In genomic region chr14:29967611-29968010, GRCm38 (mm10) we compare ENCODE assay signal across 9 mouse cellular contexts. TPM values are rescaled to one million over a fixed set of nuclear protein-coding genes. Genes with fewer than 3 reads are reported as not detected.
A peak's percentile ranks its signal among the peaks of the same experiment; 100 is the strongest.
DNase-seq lines count a peak whose midpoint lies in the region; ATAC-seq and TF ChIP-seq lines count a peak whose summit lies in the region.
"Had no signal": no experiment of that assay in that cellular context is flagged by ENCODE, and none has a peak within 500 bp of the region (broad histone marks: within the 10 kb centered on the region; RNA-seq: fewer than 3 reads in every experiment).

No protein-coding gene starts in this region.

- 55% methylated on average over 7 of the region's 7 CpGs for WGBS in lung, embryonic 15.5 days
- WGBS in embryonic facial prominence, embryonic 13.5 days, result 62% methylated on average over 7 of the region's 7 CpGs
- 64% methylated on average over 7 of the region's 7 CpGs for WGBS in limb, embryonic 11.5 days
- 57% methylated on average over 7 of the region's 7 CpGs for WGBS in small intestine, adult 2 months

- no peak for DNase-seq in lung, postnatal 10 days
- peak; percentile 24 for DNase-seq in limb, embryonic 11.5 days (ENCODE audit: low spot score)
- DNase-seq in urinary bladder, postnatal 14 days (ENCODE audit: low spot score), result no peak
- no peak for DNase-seq in layer of hippocampus, adult 8-10 months (ENCODE audit: low spot score in 2 of 2)
- no peak for DNase-seq in cerebellum, adult 11-12 months

- H3K9me3 ChIP-seq in lung, embryonic 15.5 days, result no peaks in the 10 kb centered on the region
- H3K9me3 ChIP-seq in embryonic facial prominence, embryonic 13.5 days, result 0 out of 2 replicates have a peak, but pooled peaks cover 2% of the 10 kb centered on the region
- H3K9me3 ChIP-seq in limb, embryonic 11.5 days (ENCODE audit: control insufficient read depth, low read length), result no peaks in the 10 kb centered on the region

- H3K4me1 ChIP-seq in lung, embryonic 15.5 days, result peaks cover 10% of the 10 kb centered on the region
- peaks cover 25% of the 10 kb centered on the region for H3K4me1 ChIP-seq in embryonic facial prominence, embryonic 13.5 days
- H3K4me1 ChIP-seq in limb, embryonic 11.5 days (ENCODE audit: control insufficient read depth, insufficient read depth, low read length), result peaks cover 6% of the 10 kb centered on the region
- peaks cover 12% of the 10 kb centered on the region; the same call in 1 of the 2 replicates for H3K4me1 ChIP-seq in small intestine, adult 2 months (ENCODE audit: control insufficient read depth, insufficient read depth, insufficient read length, low read length)

- H3K36me3 ChIP-seq in lung, embryonic 15.5 days, result peaks cover 24% of the 10 kb centered on the region
- H3K36me3 ChIP-seq in embryonic facial prominence, embryonic 13.5 days, result peaks cover 28% of the 10 kb centered on the region
- H3K36me3 ChIP-seq in limb, embryonic 11.5 days (ENCODE audit: control insufficient read depth, insufficient read depth, low read length), result peaks cover 10% of the 10 kb centered on the region; the same call in 1 of the 2 replicates
- H3K36me3 ChIP-seq in small intestine, adult 2 months (ENCODE audit: control insufficient read depth, insufficient read depth, low read length), result peaks cover 13% of the 10 kb centered on the region

- H3K27ac ChIP-seq in lung, embryonic 15.5 days, result peak overlapping the region; percentile 65; the same call in 1 of the 2 replicates
- H3K27ac ChIP-seq in embryonic facial prominence, embryonic 13.5 days, result peak overlapping the region; percentile 75
- no peak overlapping the region for H3K27ac ChIP-seq in limb, embryonic 11.5 days (replicated peaks; ENCODE audit: low read depth, low read length)
- peak overlapping the region; percentile 42 for H3K27ac ChIP-seq in small intestine, adult 2 months (ENCODE audit: insufficient read depth, low read depth, low read length)

- peak overlapping the region; percentile 74 for H3K4me2 ChIP-seq in lung, embryonic 15.5 days
- peak overlapping the region; percentile 76 for H3K4me2 ChIP-seq in embryonic facial prominence, embryonic 13.5 days
- peak overlapping the region; percentile 52 for H3K4me2 ChIP-seq in limb, embryonic 11.5 days (ENCODE audit: low read depth, severe bottlenecking)

- ATAC-seq in lung, embryonic 15.5 days (ENCODE audit: borderline replicate concordance, extremely low read depth, low FRiP score, low TSS enrichment), result 0 out of 2 replicates have a peak, but pooled peaks have one; percentile 0
- ATAC-seq in embryonic facial prominence, embryonic 13.5 days (ENCODE audit: insufficient number of reproducible peaks, insufficient read depth, low FRiP score, low TSS enrichment, low read depth), result no peak
- ATAC-seq in limb, embryonic 11.5 days (ENCODE audit: insufficient number of reproducible peaks, low FRiP score, low TSS enrichment, low read depth), result no peak

- TF ChIP-seq CTCF in small intestine, adult 2 months (IDR thresholded peaks at IDR 0.05; ENCODE audit: extremely low read depth, insufficient read length, insufficient replicate concordance, low read depth, low read length), result no peak

- peak overlapping the region; percentile 70 for H3K4me3 ChIP-seq in lung, embryonic 15.5 days
- peak overlapping the region; percentile 93 for H3K4me3 ChIP-seq in embryonic facial prominence, embryonic 13.5 days
- peak overlapping the region; percentile 89 for H3K4me3 ChIP-seq in limb, embryonic 11.5 days (ENCODE audit: low read depth, low read length)
- H3K4me3 ChIP-seq in small intestine, adult 2 months (ENCODE audit: low read depth, low read length), result peak overlapping the region; percentile 88

- peak overlapping the region; percentile 44 for H3K9ac ChIP-seq in lung, embryonic 15.5 days
- H3K9ac ChIP-seq in embryonic facial prominence, embryonic 13.5 days, result peak overlapping the region; percentile 68
- peak overlapping the region; percentile 53 for H3K9ac ChIP-seq in limb, embryonic 11.5 days (ENCODE audit: low read length)

- no peak for TF ChIP-seq POLR2A in small intestine, adult 2 months (IDR thresholded peaks at IDR 0.05; ENCODE audit: low read depth, low read length)

- H3K27me3 ChIP-seq in lung, embryonic 15.5 days, result no peaks in the 10 kb centered on the region
- H3K27me3 ChIP-seq in embryonic facial prominence, embryonic 13.5 days, result no peaks in the 10 kb centered on the region
- H3K27me3 ChIP-seq in limb, embryonic 11.5 days (ENCODE audit: control insufficient read depth, insufficient read depth, low read length), result no peaks in the 10 kb centered on the region
- H3K27me3 ChIP-seq in small intestine, adult 2 months (ENCODE audit: control insufficient read depth, insufficient read depth, low read length), result no peaks in the 10 kb centered on the region

RNA-seq across cellular contexts. Expression of gene Selenok, which starts 0.5 kb away (rescaled TPM):
- polyA plus RNA-seq in lung, embryonic 15.5 days (2015; fragmentation: Nextera tagmentation; extraction: Ambion mirVana), result 265 and 267 TPM in 2 replicates
- polyA plus RNA-seq in embryonic facial prominence, embryonic 13.5 days (2015; fragmentation: Nextera tagmentation; extraction: Ambion mirVana), result 308 and 361 TPM in 2 replicates
- 213 and 216 TPM in 2 replicates for polyA plus RNA-seq in limb, embryonic 11.5 days (2014; fragmentation: Nextera tagmentation; extraction: Ambion mirVana)
- 6.0 and 14.3 TPM in 2 replicates for polyA plus RNA-seq in small intestine, adult 2 months (2012; rRNA removed)
- 100 to 1,000 TPM; 103 to 115 (median 108) TPM for total RNA-seq in layer of hippocampus, adult 8-10 months (2022)

RNA-seq across cellular contexts. Expression of gene Actr8, which starts 10.5 kb away (rescaled TPM):
- polyA plus RNA-seq in lung, embryonic 15.5 days (2015; fragmentation: Nextera tagmentation; extraction: Ambion mirVana), result 64.3 and 69.8 TPM in 2 replicates
- polyA plus RNA-seq in embryonic facial prominence, embryonic 13.5 days (2015; fragmentation: Nextera tagmentation; extraction: Ambion mirVana), result 67.5 and 73.6 TPM in 2 replicates
- polyA plus RNA-seq in limb, embryonic 11.5 days (2014; fragmentation: Nextera tagmentation; extraction: Ambion mirVana), result 68.6 and 71.0 TPM in 2 replicates
- 3.4 and 6.3 TPM in 2 replicates for polyA plus RNA-seq in small intestine, adult 2 months (2012; rRNA removed)
- total RNA-seq in layer of hippocampus, adult 8-10 months (2022), result 100 to 1,000 TPM in 1 of 4 experiments, 10 to 100 TPM in 3; 73.8 to 101 (median 90.1) TPM

RNA-seq across cellular contexts. Expression of gene Il17rb, which starts 41.1 kb away (rescaled TPM):
- polyA plus RNA-seq in lung, embryonic 15.5 days (2015; fragmentation: Nextera tagmentation; extraction: Ambion mirVana), result 1.1 and 1.7 TPM in 2 replicates
- polyA plus RNA-seq in embryonic facial prominence, embryonic 13.5 days (2015; fragmentation: Nextera tagmentation; extraction: Ambion mirVana), result 1.3 and 3.8 TPM in 2 replicates
- polyA plus RNA-seq in limb, embryonic 11.5 days (2014; fragmentation: Nextera tagmentation; extraction: Ambion mirVana), result 1.2 and 1.3 TPM in 2 replicates
- polyA plus RNA-seq in small intestine, adult 2 months (2012; rRNA removed), result 1.2 and 3.0 TPM in 2 replicates
- total RNA-seq in layer of hippocampus, adult 8-10 months (2022), result 1 to 10 TPM; 1.1 to 1.7 (median 1.4) TPM
- total RNA-seq: neutrophil, adult 5-6 weeks had no signal

RNA-seq across cellular contexts. Expression of gene Chdh, which starts 41.2 kb away (rescaled TPM):
- 1.0 and 1.6 TPM in 2 replicates for polyA plus RNA-seq in lung, embryonic 15.5 days (2015; fragmentation: Nextera tagmentation; extraction: Ambion mirVana)
- polyA plus RNA-seq in embryonic facial prominence, embryonic 13.5 days (2015; fragmentation: Nextera tagmentation; extraction: Ambion mirVana), result 0.45 and 1.4 TPM in 2 replicates
- not detected in 2 replicates for polyA plus RNA-seq in limb, embryonic 11.5 days (2014; fragmentation: Nextera tagmentation; extraction: Ambion mirVana)
- polyA plus RNA-seq in small intestine, adult 2 months (2012; rRNA removed), result 41.7 and 92.0 TPM in 2 replicates
- total RNA-seq in layer of hippocampus, adult 8-10 months (2022), result 1 to 10 TPM; 2.5 to 3.4 (median 3.1) TPM

Comparison
In these comparisons a context has a peak if more than half of its experiments do, and no peak if none do; other contexts are left out.
1. RNA of gene Selenok, which starts 0.5 kb away (polyA plus RNA-seq): 308 to 361 TPM in embryonic facial prominence, embryonic 13.5 days, 265 to 267 TPM in lung, embryonic 15.5 days and 213 to 216 TPM in limb, embryonic 11.5 days; 6.0 to 14.3 TPM in small intestine, adult 2 months; every median in the first group is over 10 times any median in the second.
2. Peak in every context shown above with its lines, with median percentiles within 50 percentile points of each other: H3K4me2 ChIP-seq, H3K4me3 ChIP-seq and H3K9ac ChIP-seq.